Mouse (Mus musculus) midbrain, embryonic 10.5 days (tissue): ENCODE results near the gene Afmid. TPM values are rescaled to one million over a fixed set of nuclear protein-coding genes. Genes with fewer than 3 reads are reported as not detected.

Source experiments
- DNase-seq: peaks from one replicate; pipeline ENCODE4 v3.0.0-alpha.2; 2017; ENCODE audit warnings: low spot score
- H3K27ac ChIP-seq: fragments of 300-500 bp; sonication (generic); replicated peaks from 2 replicates; pipeline ENCODE4 v1.5.1; 2016; ENCODE audit warnings: mild to moderate bottlenecking
- H3K27me3 ChIP-seq: fragments of 300-500 bp; sonication (generic); 2 replicates; pipeline ENCODE4 v1.6.1; 2016; ENCODE audit warnings: low read depth, mild to moderate bottlenecking; ENCODE audit not compliant: poor library complexity, severe bottlenecking
- H3K36me3 ChIP-seq: fragments of 300-500 bp; sonication (generic); 2 replicates; pipeline ENCODE4 v1.6.1; 2016; ENCODE audit warnings: mild to moderate bottlenecking, moderate library complexity
- H3K4me1 ChIP-seq: fragments of 300-500 bp; sonication (generic); 2 replicates; pipeline ENCODE4 v1.6.1; 2016
- H3K4me3 ChIP-seq: fragments of 300-500 bp; sonication (generic); 2 replicates; pipeline ENCODE4 v1.5.1; 2016; ENCODE audit warnings: mild to moderate bottlenecking, moderate library complexity
- H3K9me3 ChIP-seq: fragments of 300-500 bp; sonication (generic); replicated peaks from 2 replicates; pipeline ENCODE4 v1.6.1; 2016; ENCODE audit warnings: mild to moderate bottlenecking
- WGBS: fragments of 180-500 bp; shearing (Covaris S2); methylation state at CpG from one replicate; pipeline ENCODE4 v1.1.7; 2016; 5-methylcytosine and 5-hydroxymethylcytosine counted together
- polyA plus RNA-seq: library from polyadenylated mRNA; unstranded; fragments of >200 nt; fragmentation: Nextera tagmentation; extraction: Ambion mirVana; gene quantifications from 2 replicates; pipeline ENCODE4 v1.2.1, GENCODE M21; 2016

Afmid gene
- polyA plus RNA-seq, 1 experiment from 2014 or later, result 3.5 TPM

GRCm38 (mm10) chr11:117886000-117886399, 60.3 kb downstream of the Afmid start:
- no peaks in the 10 kb centered on the region for H3K36me3 ChIP-seq
- WGBS, result 59% methylated on average over 5 of the region's 5 CpGs
- no peak overlapping the region for H3K4me3 ChIP-seq
- H3K27me3 ChIP-seq, result peaks cover 77% of the 10 kb centered on the region
- no peaks in the 10 kb centered on the region for H3K9me3 ChIP-seq
- H3K4me1 ChIP-seq, result peaks cover 58% of the 10 kb centered on the region
- no peak overlapping the region for H3K27ac ChIP-seq
- no peak for DNase-seq

DNA sequence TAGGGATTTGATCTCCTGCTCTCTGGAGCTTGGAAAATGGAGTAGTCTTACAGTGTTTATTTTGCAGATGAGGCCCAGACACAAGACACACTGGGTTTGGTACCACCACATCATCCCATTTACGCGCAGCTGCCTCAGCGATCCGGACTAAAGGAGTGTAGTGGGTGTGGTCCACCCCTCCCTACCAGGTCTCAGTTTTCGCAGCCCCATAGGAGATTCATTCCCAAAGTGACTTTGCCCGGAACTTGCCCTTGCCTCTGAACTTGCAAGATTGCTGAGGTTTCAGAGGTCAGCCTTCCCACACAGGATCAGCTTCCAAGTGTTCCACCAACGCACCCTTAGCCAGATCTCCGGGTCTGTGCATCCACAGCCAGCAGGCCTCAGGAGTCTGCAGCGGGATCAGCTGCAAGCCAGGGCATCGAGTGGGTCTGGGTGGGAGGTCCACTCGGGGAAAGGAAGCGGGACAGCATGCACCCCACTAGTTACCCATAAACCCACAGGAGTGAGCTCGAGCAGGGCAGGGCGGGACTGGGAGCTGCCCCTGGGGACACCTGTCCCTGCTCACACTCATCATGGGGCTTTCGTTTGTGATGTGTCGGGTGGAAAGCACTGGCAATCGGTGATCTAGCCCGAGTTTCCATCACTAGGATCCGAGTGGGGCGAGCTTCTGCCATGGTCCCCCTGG, 62.6 kb downstream of the Afmid start:
- H3K36me3 ChIP-seq, result no peaks in the 10 kb centered on the region
- peaks cover 40% of the 10 kb centered on the region for H3K4me1 ChIP-seq
- peak overlapping the region; percentile 80 for H3K27ac ChIP-seq
- DNase-seq, result peak; percentile 37
- peaks cover 83% of the 10 kb centered on the region for H3K27me3 ChIP-seq
- H3K9me3 ChIP-seq, result no peaks in the 10 kb centered on the region
- H3K4me3 ChIP-seq, result peak overlapping the region; percentile 48
- 9% methylated on average over 20 of the region's 20 CpGs for WGBS

DNA sequence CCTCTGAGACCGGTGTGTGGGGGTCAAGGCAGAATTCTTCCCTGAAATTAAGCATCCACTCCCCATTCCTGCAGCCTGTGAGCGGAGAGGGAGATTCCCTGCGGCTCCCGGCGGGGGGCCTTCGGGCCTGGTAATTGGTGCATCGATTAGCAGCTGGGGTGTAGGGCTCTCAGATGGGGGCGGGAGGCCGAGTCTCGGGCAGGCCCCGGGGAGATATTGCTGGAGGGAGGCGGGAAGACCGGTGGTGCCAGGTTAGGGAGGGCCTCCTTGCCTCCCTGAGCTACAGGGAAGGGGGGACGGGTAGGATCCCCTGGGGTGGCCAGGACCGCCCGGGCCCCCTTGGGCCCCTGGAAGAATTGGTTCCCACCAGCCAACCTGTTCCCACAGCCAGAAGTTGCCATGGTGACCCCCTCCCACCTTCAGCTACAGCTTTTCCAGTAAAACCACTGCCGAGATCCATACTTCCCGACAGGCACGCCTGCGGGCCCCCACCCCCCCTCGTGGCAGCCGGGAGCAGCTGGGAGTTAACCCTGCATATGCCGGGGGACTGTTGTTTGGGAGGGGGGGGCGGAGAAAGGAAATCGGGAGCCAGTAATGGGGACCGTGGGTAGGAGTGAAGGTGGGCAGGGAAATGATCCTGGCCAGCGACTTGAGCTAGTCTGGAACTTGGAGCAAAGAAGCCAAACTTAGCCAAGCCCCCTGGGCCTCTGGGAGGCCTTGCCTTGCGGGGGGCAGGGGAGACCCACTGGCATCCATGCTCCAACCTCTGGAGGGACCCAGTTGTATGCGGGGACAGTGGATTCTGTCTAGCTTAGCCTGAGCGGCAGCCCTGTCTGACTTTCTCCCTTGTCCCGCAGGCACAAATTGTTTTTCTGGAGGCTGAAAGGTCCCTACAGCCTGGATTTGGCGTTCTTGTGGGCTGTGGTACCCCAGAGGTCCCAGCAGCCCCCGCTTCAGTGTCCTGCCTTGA, 63.4 kb downstream of the Afmid start:
- Histone ChIP-seq H3K4me1 (peaks cover 36% of the 10 kb centered on the region), H3K27ac (peak overlapping the region; percentile 80), H3K27me3 (peaks cover 83% of the 10 kb centered on the region), H3K9me3 (no peaks in the 10 kb centered on the region), H3K36me3 (no peaks in the 10 kb centered on the region), H3K4me3 (peak overlapping the region; percentile 48)
- 1% methylated on average over 33 of the region's 33 CpGs for WGBS
- DNase-seq, result peak; percentile 60

Other genes with a start within 250 kb of the Afmid start
- 9.4 and 12.4 TPM in 2 replicates for gene Tnrc6c, start 171.6 kb upstream of the Afmid start, polyA plus RNA-seq
- gene Tmc8, start 43.8 kb upstream of the Afmid start, polyA plus RNA-seq, result 0.78 and 0.93 TPM in 2 replicates
- gene Tmc6, start 43.7 kb upstream of the Afmid start, polyA plus RNA-seq, result 10.1 and 10.5 TPM in 2 replicates
- gene 6030468B19Rik, start 28.3 kb upstream of the Afmid start, polyA plus RNA-seq, result 1.4 and 2.2 TPM in 2 replicates
- gene Gm20708, start 16.3 kb upstream of the Afmid start, polyA plus RNA-seq, result 0.14 and 0.58 TPM in 2 replicates
- gene Syngr2, start 16.3 kb upstream of the Afmid start, polyA plus RNA-seq, result 36.2 and 39.4 TPM in 2 replicates
- gene Tk1, start 168 bp downstream of the Afmid start, polyA plus RNA-seq, result 123 and 137 TPM in 2 replicates
- 373 and 413 TPM in 2 replicates for gene Birc5, start 23.3 kb downstream of the Afmid start, polyA plus RNA-seq
- gene Tmem235, start 34.8 kb downstream of the Afmid start, polyA plus RNA-seq, result not detected in 2 replicates
- 5.0 and 5.2 TPM in 2 replicates for gene Tha1, start 47.6 kb downstream of the Afmid start, polyA plus RNA-seq
- gene Socs3, start 144.1 kb downstream of the Afmid start, polyA plus RNA-seq, result 14.1 and 14.3 TPM in 2 replicates
- gene Pgs1, start 160.4 kb downstream of the Afmid start, polyA plus RNA-seq, result 45.0 and 46.3 TPM in 2 replicates